Mouse (Mus musculus) left cerebral cortex, adult 9 months (tissue): ENCODE data around the gene Chmp4b.

Source experiments
- DNase-seq, 2 experiments: peaks; one replicate each; pipeline ENCODE4 v3.0.0; 2022; ENCODE audit warnings: low spot score in 2 of 2

The Chmp4b gene

DNA sequence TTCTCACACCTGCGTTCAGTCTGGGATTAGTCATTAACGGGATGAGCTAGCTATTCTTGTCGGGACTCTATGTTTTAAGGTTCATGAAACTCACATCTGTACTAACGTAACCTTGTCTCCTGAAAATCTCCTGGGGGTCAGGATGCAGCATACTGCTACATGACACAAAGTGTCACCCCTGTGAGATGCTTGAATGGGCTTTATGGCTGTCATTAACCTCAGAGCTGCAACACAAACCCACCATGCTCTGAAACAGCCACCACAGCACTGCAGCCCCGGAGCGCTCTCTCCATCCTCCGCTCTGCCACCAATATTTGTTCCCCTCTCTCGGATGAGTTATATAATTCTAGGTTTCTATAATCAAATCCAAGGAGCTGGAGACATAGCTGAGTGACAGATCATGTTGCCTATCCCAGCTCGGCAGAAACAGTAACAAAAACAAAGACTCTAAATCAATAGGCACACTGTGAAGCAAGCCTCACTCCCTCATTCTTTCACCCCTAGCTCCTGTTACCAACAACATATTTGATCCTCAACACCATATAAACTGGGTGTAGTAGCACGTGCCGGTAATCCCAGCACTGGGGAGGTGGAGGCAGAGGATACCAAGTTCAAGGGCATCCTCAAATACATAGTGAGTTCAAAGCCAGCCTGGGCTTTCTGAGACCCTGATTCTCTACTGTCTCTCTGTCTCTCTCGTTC lies 67.5 kb downstream of the Chmp4b start:
- DNase-seq = no peak

DNA sequence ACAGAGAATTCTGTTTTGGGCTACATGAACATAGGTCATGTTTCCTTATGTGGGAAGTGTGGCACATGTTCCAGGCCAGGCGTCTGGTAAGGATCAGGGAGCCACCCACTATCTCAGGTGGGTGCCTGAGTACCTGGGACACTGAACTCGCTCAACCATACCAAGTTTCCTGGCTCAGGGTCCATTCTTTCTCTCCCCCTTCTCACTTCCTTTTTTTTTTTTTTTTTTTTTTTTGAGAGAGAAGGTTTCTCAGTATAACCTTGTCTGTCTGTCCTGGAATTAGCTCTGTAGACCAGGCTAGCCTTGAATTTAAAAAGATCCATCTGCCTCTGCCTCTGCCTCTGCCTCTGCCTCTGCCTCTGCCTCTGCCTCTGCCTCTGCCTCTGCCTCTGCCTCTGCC lies 68.8 kb downstream of the Chmp4b start:
- DNase-seq = no peak

DNA sequence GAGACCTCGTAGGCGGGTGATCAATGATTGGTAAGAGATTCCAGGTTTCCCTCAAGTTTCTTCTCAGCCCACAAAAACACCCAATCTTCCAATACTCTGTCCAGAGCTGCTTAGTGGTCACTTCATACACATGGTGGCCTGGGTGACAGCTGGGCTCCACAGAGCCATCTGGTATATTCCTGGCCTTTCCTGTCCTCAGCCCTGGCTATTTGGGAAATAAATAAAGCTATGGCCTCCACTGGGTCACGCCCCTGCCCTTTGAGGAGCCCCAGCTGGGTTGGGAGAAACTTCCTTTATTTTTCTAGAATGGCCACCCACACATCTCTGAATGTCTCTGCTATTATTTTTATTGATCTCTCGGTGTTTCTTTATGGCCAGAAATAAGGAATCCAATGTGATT lies 72.0 kb downstream of the Chmp4b start:
- no peak for DNase-seq

DNA sequence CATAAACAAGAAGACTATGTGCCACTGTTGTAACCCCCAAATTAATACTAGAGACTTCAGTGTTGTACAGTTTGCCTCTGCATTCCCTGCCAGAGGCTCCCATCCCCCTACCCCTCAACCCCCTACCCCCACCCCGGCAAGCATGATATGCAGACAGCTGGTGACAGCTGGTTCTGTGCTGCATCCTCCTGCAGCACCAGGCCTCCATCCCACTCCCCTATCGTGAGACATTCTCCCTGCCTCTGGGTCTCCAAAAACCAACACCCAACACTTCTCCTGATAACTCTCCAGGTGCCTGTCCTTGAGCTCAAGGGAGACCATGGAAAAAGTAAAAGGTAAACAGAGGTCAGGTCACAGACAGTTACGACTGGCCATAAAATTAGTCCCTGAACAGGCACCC lies 78.2 kb downstream of the Chmp4b start:
- DNase-seq = no peak

DNA sequence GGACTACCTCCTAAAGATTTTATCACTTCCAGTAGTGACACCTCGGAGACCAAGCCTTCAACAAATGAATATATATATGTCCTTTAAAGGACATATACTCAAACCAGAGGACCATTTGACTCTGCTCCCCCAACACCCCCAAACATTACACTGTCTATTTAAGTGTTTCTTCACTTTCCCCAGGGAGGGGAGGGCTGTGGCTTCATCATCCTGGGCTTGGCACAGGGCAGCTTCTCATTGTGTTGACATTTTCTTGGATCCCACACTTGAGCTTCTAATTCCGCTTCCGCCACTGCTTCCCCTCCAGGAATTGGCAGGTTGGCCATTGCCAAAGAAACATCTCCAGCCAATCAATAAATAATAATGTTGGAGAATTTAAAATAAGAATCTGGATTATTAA lies 79.3 kb downstream of the Chmp4b start:
- no peak for DNase-seq

DNA sequence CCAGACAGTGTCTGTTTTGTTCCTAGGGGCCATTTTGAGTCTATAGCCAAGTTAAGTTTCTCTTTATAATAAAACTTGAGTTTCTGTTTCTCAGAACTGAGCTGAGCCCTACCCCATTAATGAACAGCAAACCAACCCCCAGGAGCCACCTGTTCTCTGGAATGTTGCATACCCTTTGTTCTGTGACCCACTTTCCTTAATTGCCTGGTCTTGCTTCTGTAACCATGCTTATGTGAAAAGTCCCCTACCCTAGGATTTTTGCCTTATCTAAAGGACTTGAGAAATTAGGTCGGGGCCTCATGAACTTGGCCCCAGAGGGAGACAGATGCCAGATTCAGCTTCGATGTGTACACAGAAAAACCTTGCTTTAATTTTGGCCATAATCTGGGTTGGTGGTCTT lies 80.4 kb downstream of the Chmp4b start:
- DNase-seq = no peak

DNA sequence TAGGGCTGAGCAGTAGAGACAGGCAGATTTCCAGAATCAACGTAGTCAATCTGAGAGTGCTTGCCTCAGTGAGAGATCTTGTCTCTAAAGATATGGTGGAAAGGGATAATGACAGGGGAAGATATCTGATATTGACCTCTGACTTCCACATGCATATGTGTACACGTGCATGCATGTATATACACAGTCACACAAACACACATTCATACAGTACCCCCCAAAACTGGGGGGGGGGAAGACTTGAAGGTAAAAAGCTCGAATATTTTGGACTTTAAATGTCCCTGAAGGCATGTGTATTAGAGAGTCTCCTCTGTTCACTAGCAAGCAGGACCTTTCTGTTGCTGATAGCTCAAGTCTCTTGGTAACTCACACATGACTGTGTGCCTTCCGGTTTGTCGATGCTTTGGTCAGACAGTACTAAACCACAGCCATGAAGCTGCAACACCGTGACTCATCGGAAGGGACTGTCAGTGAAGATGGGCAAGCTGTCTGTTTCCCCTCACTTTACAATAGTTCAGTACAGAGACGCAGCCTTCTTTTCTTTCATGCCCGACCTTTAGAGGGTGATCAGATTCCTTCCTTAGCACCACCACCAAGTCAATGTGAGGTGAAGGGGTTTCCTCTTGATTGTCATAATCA lies 81.1 kb downstream of the Chmp4b start:
- DNase-seq = no peak

DNA sequence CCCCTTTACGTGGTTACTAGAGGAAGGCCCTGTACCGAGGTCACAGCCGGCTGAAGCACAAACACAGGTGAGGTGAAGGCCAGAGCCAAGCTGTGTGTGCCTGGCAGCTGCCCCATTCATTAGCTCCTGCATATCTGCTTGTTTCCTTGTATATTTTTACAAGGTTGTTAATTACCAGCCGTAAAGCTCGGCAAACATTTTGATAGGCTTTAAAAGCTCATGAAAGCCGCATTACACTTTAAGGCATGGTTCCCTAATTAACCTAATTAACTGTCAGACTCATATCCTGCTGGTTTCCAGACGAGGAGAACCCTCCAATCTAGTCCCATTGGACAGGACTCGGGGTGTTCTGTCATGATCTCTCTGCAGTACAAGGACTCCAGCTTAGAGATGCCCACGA lies 83.5 kb downstream of the Chmp4b start:
- no peak for DNase-seq

DNA sequence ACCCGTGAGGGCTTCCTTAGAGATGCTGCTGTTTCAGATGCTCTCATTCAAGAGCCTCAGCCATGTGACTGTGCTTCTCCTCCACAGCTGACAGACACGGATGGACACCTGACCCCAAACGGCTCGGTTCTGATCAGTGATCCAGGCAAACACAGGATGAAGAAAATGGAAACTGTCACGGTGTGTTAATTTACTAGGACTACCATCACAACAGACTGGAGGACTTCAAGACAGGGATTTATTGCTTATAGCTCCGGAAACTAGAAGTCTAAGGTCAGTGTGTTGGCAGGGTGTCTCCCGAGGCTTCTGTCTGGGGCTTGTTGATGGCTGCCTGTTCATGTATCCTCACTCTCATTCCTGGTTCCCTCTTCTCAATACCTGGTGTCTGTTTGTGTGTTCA lies 83.9 kb downstream of the Chmp4b start:
- no peak for DNase-seq

DNA sequence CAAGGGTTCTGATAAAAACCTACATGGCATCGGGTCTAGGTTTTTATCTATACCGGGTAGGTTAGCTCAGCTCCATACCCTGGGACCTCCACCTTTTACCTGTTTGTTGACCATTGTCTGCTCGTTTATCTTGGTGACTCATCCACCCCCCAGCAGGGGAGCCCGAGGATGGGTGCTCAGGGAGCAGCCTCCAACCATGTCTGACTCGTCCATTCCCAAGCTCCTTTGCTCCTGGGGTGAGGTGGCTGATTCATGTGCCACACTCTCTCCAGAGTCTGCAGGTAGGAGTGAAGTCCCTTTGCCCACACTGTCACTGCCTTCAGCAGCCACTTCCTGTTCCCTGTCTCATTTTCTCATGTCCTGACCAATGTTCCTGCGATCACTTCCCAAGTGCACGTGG lies 84.5 kb downstream of the Chmp4b start:
- DNase-seq = no peak

DNA sequence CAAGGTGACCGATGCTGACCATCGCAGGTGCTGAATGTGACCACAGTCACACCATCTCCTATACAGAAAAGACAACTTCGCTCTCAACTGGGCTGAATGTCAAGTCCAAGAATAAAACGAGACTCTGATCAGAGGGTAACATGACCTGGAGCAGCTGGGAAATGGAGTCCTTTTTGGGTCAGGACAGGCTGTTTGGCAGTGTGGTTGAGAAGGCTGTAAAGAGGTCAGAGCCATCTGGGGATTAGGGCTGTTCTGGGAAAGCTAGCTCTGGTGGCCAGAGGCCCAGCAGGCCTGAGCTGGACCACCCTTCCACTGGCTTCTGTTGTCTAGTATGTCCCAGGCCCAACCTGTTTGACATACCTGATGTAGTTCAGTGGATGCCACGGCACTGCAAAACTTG lies 87.1 kb downstream of the Chmp4b start:
- DNase-seq = no peak

DNA sequence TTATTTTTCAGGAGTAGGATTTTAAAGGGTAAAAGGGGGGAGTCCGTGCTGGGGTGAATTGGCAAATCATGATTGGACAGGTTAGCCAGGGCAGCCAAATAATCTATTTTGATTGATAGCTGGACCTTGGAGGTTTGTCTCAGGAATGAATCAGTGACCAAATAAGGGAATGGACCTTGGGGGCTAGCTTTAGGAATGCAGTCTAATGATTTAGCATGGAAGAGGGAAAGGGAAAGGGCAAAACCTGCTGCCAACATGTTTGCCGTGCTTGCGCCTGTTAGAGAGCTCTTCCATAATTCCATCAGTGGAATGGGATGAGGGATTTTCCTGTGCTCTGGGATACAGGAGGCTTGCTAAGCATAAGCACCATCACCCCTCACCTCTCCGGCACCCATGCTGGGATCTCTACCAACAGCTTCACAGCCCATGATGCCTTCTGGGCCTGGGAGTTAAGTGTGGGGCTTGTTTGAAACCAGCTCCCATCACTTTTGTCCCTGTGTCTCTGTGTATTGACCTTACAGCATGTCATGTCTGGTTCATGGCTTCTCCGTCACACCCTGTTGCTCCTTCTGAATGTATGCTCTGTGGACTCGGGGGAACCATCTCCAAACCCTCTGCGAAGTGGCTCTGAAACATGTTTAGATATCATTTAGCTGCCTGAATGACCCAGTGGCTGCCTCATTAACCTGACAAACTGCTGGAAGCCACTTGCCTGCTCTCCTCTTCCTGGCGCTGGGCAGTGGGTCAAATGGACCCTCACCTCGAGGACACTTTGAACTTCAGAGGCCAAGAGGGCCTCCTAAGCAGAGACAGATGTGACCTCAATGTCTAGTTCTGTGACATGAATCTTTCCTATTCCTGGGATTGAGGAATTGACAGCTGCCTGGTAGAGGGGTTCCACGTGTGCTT lies 91.7 kb downstream of the Chmp4b start:
- DNase-seq = no peak

DNA sequence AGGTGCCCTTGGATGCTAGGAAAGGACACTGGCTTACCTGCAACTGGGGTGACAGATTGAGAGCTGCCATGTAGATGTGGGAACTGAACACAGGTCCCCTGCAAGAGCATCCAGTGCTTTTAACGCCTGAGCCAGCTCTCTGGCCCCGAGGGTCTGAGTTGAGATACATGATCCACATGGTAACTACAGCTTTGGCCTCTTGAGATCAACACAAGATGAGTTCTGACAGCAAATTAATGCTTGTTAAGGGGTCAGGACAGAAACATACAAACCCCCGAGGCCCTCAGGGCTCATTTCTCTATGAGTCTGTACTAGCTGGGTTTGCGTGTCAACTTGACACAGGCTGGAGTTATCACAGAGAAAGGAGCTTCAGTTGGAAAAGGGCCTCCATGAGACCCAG lies 92.4 kb downstream of the Chmp4b start:
- no peak for DNase-seq
